Mouse (Mus musculus) midbrain, embryonic 16.5 days (tissue): ENCODE measurements at regions not wholly inside any gene's neighbourhood (a gene's known extent, or its start where the extent isn't known, plus 50 kb on each side); places are given as distances from the start of the nearest gene placed in this dataset.

ENCODE experiments used
- ATAC-seq: fragments of 200-750 bp; cut with Nextera tagmentation; 2 replicates; pipeline ENCODE4 v1.8.0; 2017; ENCODE audit warnings: moderate TSS enrichment
- H3K27ac ChIP-seq: fragments of 300-500 bp; sonication (generic); 2 replicates; pipeline ENCODE4 v1.5.1; 2014; ENCODE audit warnings: mild to moderate bottlenecking, low read length, mixed read lengths
- H3K27me3 ChIP-seq: fragments of 300-500 bp; sonication (generic); 2 replicates; pipeline ENCODE4 v1.6.1; 2014; ENCODE audit warnings: low read depth, low read length, mixed read lengths; ENCODE audit not compliant: control insufficient read depth, insufficient read depth
- H3K36me3 ChIP-seq: fragments of 300-500 bp; sonication (generic); 2 replicates; pipeline ENCODE4 v1.6.1; 2014; ENCODE audit warnings: mild to moderate bottlenecking, low read length, moderate library complexity, mixed read lengths; ENCODE audit not compliant: control insufficient read depth, insufficient read depth
- H3K4me1 ChIP-seq: fragments of 300-500 bp; sonication (generic); 2 replicates; pipeline ENCODE4 v1.6.1; 2014; ENCODE audit warnings: mild to moderate bottlenecking, low read length, mixed read lengths; ENCODE audit not compliant: control insufficient read depth, insufficient read depth
- H3K4me2 ChIP-seq: fragments of 300-500 bp; sonication (generic); 2 replicates; pipeline ENCODE4 v1.6.1; 2014; ENCODE audit warnings: mild to moderate bottlenecking, low read length, mixed read lengths
- H3K4me3 ChIP-seq: fragments of 300-500 bp; sonication (generic); 2 replicates; pipeline ENCODE4 v1.5.1; 2014; ENCODE audit warnings: low read depth, mild to moderate bottlenecking, low read length, moderate library complexity, mixed read lengths
- H3K9ac ChIP-seq: fragments of 300-500 bp; sonication (generic); 2 replicates; pipeline ENCODE4 v1.6.1; 2014; ENCODE audit warnings: low read depth, low read length, mixed read lengths
- H3K9me3 ChIP-seq: fragments of 300-500 bp; sonication (generic); replicated peaks from 2 replicates; pipeline ENCODE4 v1.6.1; 2014; ENCODE audit warnings: mild to moderate bottlenecking, low read length, mixed read lengths; ENCODE audit not compliant: control insufficient read depth, poor library complexity, severe bottlenecking
- WGBS: fragments of 180-500 bp; shearing (Covaris S2); extraction: QIAGEN DNeasy Blood & Tissue Kit; methylation state at CpG from one replicate; pipeline ENCODE4 v1.1.7; 2014; 5-methylcytosine and 5-hydroxymethylcytosine counted together

GRCm38 (mm10) chr13:44231868-44232715, 447.5 kb downstream of the Cd83 start:
- ATAC-seq, result peak; percentile 55

DNA sequence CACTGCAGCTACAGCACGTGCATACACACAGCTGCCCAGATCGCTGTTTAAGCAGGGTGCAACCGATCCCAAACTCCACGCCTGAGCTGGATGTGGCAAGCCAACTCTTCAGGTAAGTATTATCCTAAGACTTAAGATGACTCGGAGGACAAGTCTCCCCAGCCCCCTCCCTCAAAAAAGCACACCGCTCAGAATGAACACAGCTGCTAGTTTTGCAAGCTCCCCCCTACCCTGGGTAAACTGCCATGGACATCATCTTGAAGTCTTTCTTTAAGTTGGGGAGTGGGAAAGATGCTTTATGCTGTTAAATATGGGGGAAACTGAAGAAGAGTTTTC, 448.1 kb downstream of the Cd83 start:
- H3K9me3 ChIP-seq, result no peaks in the 10 kb centered on the region
- WGBS, result 27% methylated on average over 6 of the region's 6 CpGs
- 0 out of 2 replicates have a peak overlapping the region, but pooled peaks have one; percentile 8 for H3K4me2 ChIP-seq
- ATAC-seq, result no peak
- H3K4me1 ChIP-seq, result peaks cover 29% of the 10 kb centered on the region
- no peaks in the 10 kb centered on the region for H3K27me3 ChIP-seq
- no peak overlapping the region for H3K9ac ChIP-seq
- no peak overlapping the region for H3K27ac ChIP-seq
- H3K4me3 ChIP-seq, result no peak overlapping the region
- H3K36me3 ChIP-seq, result no peaks in the 10 kb centered on the region

More at GRCm38 (mm10) chr13:44231868-44232715, 447.5 kb downstream of the Cd83 start:
- Histone ChIP-seq H3K36me3 (no peaks in the 10 kb centered on the region), H3K27me3 (no peaks in the 10 kb centered on the region), H3K27ac (peak overlapping the region; percentile 58; the same call in 1 of the 2 replicates), H3K4me3 (no peak overlapping the region), H3K9ac (no peak overlapping the region), H3K4me2 (0 out of 2 replicates have a peak overlapping the region, but pooled peaks have one; percentile 8), H3K4me1 (peaks cover 29% of the 10 kb centered on the region), H3K9me3 (no peaks in the 10 kb centered on the region)
- WGBS, result 13% methylated on average over 18 of the region's 18 CpGs

GRCm38 (mm10) chr13:44234241-44234640, 449.7 kb downstream of the Cd83 start:
- Histone ChIP-seq H3K4me1 (peaks cover 16% of the 10 kb centered on the region), H3K36me3 (no peaks in the 10 kb centered on the region), H3K9me3 (no peaks in the 10 kb centered on the region), H3K27ac (no peak overlapping the region), H3K9ac (no peak overlapping the region), H3K27me3 (no peaks in the 10 kb centered on the region), H3K4me2 (no peak overlapping the region), H3K4me3 (no peak overlapping the region)
- no peak for ATAC-seq
- WGBS, result 92% methylated on average over 6 of the region's 6 CpGs

GRCm38 (mm10) chr13:44235236-44235635, 450.7 kb downstream of the Cd83 start:
- Histone ChIP-seq H3K27ac (no peak overlapping the region), H3K36me3 (no peaks in the 10 kb centered on the region), H3K27me3 (no peaks in the 10 kb centered on the region), H3K9ac (no peak overlapping the region), H3K4me3 (no peak overlapping the region), H3K4me1 (peaks cover 15% of the 10 kb centered on the region), H3K9me3 (no peaks in the 10 kb centered on the region), H3K4me2 (no peak overlapping the region)
- WGBS, result 73% methylated on average over 5 of the region's 5 CpGs
- no peak for ATAC-seq

- Histone ChIP-seq H3K9me3 (no peaks in the 10 kb centered on the region), H3K27me3 (no peaks in the 10 kb centered on the region), H3K4me3 (no peak overlapping the region), H3K36me3 (no peaks in the 10 kb centered on the region), H3K4me2 (no peak overlapping the region), H3K4me1 (peaks cover 15% of the 10 kb centered on the region), H3K27ac (no peak overlapping the region), H3K9ac (no peak overlapping the region)
- no peak for ATAC-seq
- 84% methylated on average over 2 of the region's 2 CpGs for WGBS
These were observed 451.4 kb downstream of the Cd83 start for GRCm38 (mm10) chr13:44235941-44236340.

- Histone ChIP-seq H3K36me3 (no peaks in the 10 kb centered on the region), H3K4me2 (no peak overlapping the region), H3K27ac (no peak overlapping the region), H3K9me3 (no peaks in the 10 kb centered on the region), H3K4me1 (no peaks in the 10 kb centered on the region), H3K27me3 (no peaks in the 10 kb centered on the region), H3K9ac (no peak overlapping the region), H3K4me3 (no peak overlapping the region)
- 42% methylated on average over 11 of the region's 11 CpGs for WGBS
- no peak for ATAC-seq
These were observed 453.7 kb downstream of the Cd83 start for GRCm38 (mm10) chr13:44238308-44238707.

GRCm38 (mm10) chr13:44243211-44243610, 458.6 kb downstream of the Cd83 start:
- H3K4me1 ChIP-seq, result no peaks in the 10 kb centered on the region; the same call in 1 of the 2 replicates
- no peak for ATAC-seq
- H3K4me3 ChIP-seq, result no peak overlapping the region
- H3K27me3 ChIP-seq, result no peaks in the 10 kb centered on the region
- no peaks in the 10 kb centered on the region for H3K9me3 ChIP-seq
- H3K9ac ChIP-seq, result no peak overlapping the region
- H3K36me3 ChIP-seq, result no peaks in the 10 kb centered on the region
- H3K27ac ChIP-seq, result no peak overlapping the region
- no peak overlapping the region for H3K4me2 ChIP-seq
- 94% methylated on average over 6 of the region's 6 CpGs for WGBS

DNA sequence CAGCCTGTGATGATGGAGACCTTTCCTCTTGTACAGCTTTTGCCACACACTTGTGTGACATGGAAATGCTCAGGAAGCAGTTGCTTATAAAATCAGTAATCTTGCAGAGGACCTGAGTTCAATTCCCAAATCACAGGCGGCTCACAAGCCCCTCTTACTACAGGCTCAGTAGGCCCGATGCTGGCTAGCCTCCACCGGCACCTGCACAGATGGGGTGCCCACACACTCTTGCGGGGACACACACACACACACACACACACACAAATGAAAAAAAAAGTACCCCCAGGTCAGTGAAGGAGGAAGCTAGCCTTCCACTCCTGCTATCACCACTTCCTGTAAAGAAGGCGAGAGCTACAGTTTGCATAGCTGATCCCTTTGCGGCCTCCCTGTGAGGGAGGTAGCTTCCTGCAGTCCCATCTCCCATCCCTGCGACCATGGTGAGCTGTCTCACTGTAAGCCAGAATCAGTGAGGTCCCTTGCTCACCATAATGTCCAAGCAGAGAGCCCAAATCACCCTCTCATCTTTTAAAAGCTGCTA, 462.2 kb downstream of the Cd83 start:
- Histone ChIP-seq H3K27ac (no peak overlapping the region), H3K9ac (no peak overlapping the region), H3K4me1 (peaks cover 3% of the 10 kb centered on the region; the same call in 1 of the 2 replicates), H3K27me3 (no peaks in the 10 kb centered on the region), H3K9me3 (no peaks in the 10 kb centered on the region), H3K36me3 (no peaks in the 10 kb centered on the region), H3K4me3 (no peak overlapping the region), H3K4me2 (no peak overlapping the region)
- ATAC-seq, result no peak
- WGBS, result 91% methylated on average over 7 of the region's 7 CpGs

DNA sequence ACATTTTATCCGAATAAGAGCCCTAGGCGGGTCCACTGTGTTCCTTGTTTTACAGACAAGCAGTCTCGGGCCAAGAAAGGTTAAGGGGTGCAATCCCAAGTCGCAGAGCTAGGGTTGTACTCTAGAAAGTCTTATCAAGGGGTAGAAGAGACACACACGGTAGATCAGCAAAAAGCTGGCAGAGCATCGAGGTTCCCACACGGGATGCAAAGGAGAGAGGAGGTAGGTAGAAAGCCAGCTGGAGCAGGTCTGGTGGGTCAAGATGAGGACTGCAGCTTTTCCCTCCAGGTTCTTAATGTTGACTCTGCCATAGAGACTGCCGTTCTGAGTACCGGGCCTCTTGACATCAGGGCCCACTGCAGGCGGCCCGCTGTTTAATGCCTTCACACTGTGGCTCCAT, 463.3 kb downstream of the Cd83 start:
- H3K4me2 ChIP-seq, result no peak overlapping the region
- H3K4me1 ChIP-seq, result peaks cover 3% of the 10 kb centered on the region; the same call in 1 of the 2 replicates
- WGBS, result 79% methylated on average over 11 of the region's 11 CpGs
- no peak overlapping the region for H3K27ac ChIP-seq
- H3K27me3 ChIP-seq, result no peaks in the 10 kb centered on the region
- H3K36me3 ChIP-seq, result no peaks in the 10 kb centered on the region
- no peak for ATAC-seq
- no peak overlapping the region for H3K4me3 ChIP-seq
- no peak overlapping the region for H3K9ac ChIP-seq
- no peaks in the 10 kb centered on the region for H3K9me3 ChIP-seq
